Mouse (Mus musculus): ENCODE data around the gene Pole2. TPM values are rescaled to one million over a fixed set of nuclear protein-coding genes. Genes with fewer than 3 reads are reported as not detected.
"Not testable (repeated sequence)": the region's sequence is repeated elsewhere in the genome, so short reads cannot be mapped to it uniquely, and the experiment has no call there.

Pole2 gene
- polyA plus RNA-seq, 1 experiment from 2014 or later: 37.5 TPM

DNA sequence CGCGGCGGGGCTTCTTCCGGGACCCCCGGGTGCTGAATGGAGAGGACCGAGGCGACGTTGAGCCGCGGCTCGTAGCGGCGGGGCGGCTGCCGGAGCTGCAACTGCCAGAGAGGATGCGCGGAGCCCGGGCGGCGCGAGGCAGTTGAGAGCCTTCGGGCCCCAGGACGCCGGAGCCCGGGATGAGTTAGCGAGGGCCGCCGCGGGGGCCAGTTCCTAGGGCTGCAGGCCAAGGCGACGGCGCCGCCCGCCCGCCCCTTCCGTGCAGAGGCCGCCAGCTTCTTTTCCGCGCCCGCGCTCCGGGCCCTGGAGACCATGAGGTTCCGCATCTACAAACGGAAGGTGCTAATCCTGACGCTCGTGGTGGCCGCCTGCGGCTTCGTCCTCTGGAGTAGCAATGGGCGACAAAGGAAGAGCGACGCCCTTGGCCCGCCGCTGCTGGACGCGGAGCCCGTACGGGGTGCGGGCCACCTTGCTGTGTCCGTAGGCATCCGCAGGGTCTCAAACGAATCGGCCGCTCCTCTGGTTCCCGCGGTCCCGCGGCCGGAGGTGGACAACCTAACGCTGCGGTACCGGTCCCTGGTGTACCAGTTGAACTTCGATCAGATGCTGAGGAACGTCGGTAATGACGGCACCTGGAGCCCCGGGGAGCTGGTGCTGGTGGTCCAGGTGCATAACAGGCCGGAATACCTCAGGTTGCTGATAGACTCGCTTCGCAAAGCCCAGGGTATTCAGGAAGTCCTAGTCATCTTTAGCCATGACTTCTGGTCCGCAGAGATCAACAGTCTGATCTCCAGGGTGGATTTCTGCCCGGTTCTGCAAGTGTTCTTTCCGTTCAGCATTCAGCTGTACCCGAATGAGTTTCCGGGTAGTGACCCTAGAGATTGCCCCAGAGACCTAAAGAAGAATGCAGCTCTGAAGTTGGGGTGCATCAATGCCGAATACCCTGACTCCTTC is 43.4 kb downstream of the Pole2 start:
- Histone ChIP-seq H3K36me3 (replicated peaks) (peaks cover 50% of the 10 kb centered on the region), H3K4me1 (peaks cover 38% of the 10 kb centered on the region), H3K9me3 (no peaks in the 10 kb centered on the region), H3K27me3 (ENCODE audit: poor library complexity, severe bottlenecking) (no peaks in the 10 kb centered on the region), H3K4me3 (peak overlapping the region; percentile 89), H3K27ac (peak overlapping the region; percentile 95)
- 3% methylated on average over 82 of the region's 86 CpGs for WGBS
- DNase-seq (ENCODE audit: extremely low spot score, low spot score): peak; percentile 61

DNA sequence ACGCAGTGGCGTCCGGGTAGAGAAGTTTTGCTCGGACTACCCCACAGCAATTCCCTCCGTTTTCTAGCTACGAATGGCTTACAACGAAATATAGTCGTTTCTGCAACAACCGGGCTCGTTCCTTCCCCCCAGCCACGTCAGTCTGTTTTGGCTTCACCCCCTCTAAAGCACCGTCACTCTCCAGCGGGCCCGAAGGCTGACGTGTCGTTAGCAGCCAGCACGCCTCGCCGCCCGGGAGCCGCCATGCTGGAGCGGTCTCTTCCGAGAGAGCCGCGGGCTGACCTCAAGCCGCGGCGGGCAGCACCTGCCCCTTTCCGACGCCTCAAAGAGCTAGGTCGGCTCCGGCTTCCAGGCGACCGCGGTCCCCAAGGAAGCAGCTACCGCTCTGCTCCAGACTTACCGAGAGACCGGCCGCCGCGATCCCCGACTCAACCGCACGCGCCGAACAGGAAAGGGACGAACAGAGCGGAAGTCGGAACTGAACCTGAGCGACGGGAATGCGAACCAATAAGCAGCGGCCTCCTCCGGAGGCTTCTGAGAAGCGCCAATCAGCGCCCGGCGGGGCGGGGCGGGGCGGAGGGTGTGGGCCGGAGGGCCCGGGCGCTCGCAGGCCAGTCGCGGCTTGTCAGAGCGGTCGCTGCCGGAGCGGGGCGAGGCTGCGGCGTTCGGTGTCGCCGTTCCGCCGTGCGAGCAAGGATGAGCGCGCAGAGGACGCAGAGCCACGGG is 44.2 kb downstream of the Pole2 start, which contains the start of the genes Rpl36al and Mgat2:
TSS of gene Rpl36al (minus strand) at position 501 of the 726 bp plus-strand sequence.
TSS of gene Mgat2 (plus strand) at position 575 of the 726 bp plus-strand sequence.
- no peaks in the 10 kb centered on the region for H3K27me3 ChIP-seq (ENCODE audit: poor library complexity, severe bottlenecking)
- H3K4me1 ChIP-seq: peaks cover 38% of the 10 kb centered on the region
- under 1% methylated on average over 84 of the region's 84 CpGs for WGBS
- peak within 1 kb of the TSS; percentile 95 for H3K27ac ChIP-seq
- peak within 1 kb of the TSS; percentile 89 for H3K4me3 ChIP-seq
- peak; percentile 94 for DNase-seq (ENCODE audit: extremely low spot score, low spot score)
- no peaks in the 10 kb centered on the region for H3K9me3 ChIP-seq
- H3K36me3 ChIP-seq (replicated peaks): peaks cover 50% of the 10 kb centered on the region

GRCm38 (mm10) chr12:69181800-69182199 is 46.2 kb downstream of the Pole2 start:
- 91% methylated on average over 4 of the region's 4 CpGs for WGBS
- H3K27me3 ChIP-seq (ENCODE audit: poor library complexity, severe bottlenecking): no peaks in the 10 kb centered on the region
- peaks cover 31% of the 10 kb centered on the region for H3K4me1 ChIP-seq
- H3K4me3 ChIP-seq: no peak overlapping the region
- peaks cover 53% of the 10 kb centered on the region for H3K36me3 ChIP-seq (replicated peaks)
- no peak for DNase-seq (ENCODE audit: extremely low spot score, low spot score)
- no peak overlapping the region for H3K27ac ChIP-seq
- no peaks in the 10 kb centered on the region for H3K9me3 ChIP-seq

GRCm38 (mm10) chr12:69179371-69179770 is 48.6 kb downstream of the Pole2 start:
- WGBS: 78% methylated on average over 12 of the region's 12 CpGs
- no peak for DNase-seq (ENCODE audit: extremely low spot score, low spot score)
- Histone ChIP-seq H3K27me3 (ENCODE audit: poor library complexity, severe bottlenecking) (no peaks in the 10 kb centered on the region), H3K36me3 (replicated peaks) (peaks cover 74% of the 10 kb centered on the region), H3K27ac (no peak overlapping the region), H3K9me3 (no peaks in the 10 kb centered on the region), H3K4me1 (peaks cover 10% of the 10 kb centered on the region), H3K4me3 (no peak overlapping the region)

- H3K36me3 ChIP-seq (replicated peaks): peaks cover 91% of the 10 kb centered on the region
- no peak overlapping the region for H3K27ac ChIP-seq
- no peaks in the 10 kb centered on the region for H3K27me3 ChIP-seq (ENCODE audit: poor library complexity, severe bottlenecking)
- H3K4me3 ChIP-seq: no peak overlapping the region
- H3K4me1 ChIP-seq: peaks cover 2% of the 10 kb centered on the region; the same call in 1 of the 2 replicates
- DNase-seq (ENCODE audit: extremely low spot score, low spot score): no peak
- WGBS: 87% methylated on average over 3 of the region's 3 CpGs
- H3K9me3 ChIP-seq: no peaks in the 10 kb centered on the region
Measured at GRCm38 (mm10) chr12:69177526-69177925, 50.5 kb downstream of the Pole2 start.

DNA sequence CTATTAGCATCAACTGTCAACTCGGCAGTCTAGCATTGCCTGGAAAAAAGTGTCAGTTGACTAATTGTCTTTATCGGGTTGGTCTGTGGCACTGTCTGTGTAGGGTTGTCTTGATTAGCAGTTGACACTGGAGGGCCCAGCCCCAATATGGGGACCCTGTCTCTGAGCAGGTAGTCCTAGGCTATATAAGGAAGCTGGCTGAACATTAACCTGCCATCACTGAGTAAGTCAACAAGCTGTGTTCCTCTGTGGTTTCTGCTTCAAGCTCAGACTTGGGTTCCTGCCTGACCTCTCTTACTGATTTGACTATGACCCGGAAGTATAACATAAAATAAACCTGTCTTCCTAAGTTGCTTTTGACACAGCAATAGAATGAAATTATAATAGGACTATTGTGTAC is 52.0 kb downstream of the Pole2 start:
- WGBS: 94% methylated on average over 3 of the region's 3 CpGs
- DNase-seq (ENCODE audit: extremely low spot score, low spot score): no peak
- no peak overlapping the region for H3K4me3 ChIP-seq
- H3K9me3 ChIP-seq: no peaks in the 10 kb centered on the region
- 0 out of 2 replicates have a peak, but pooled peaks cover 3% of the 10 kb centered on the region for H3K4me1 ChIP-seq
- H3K36me3 ChIP-seq (replicated peaks): peaks cover 83% of the 10 kb centered on the region
- no peak overlapping the region for H3K27ac ChIP-seq
- H3K27me3 ChIP-seq (ENCODE audit: poor library complexity, severe bottlenecking): no peaks in the 10 kb centered on the region

DNA sequence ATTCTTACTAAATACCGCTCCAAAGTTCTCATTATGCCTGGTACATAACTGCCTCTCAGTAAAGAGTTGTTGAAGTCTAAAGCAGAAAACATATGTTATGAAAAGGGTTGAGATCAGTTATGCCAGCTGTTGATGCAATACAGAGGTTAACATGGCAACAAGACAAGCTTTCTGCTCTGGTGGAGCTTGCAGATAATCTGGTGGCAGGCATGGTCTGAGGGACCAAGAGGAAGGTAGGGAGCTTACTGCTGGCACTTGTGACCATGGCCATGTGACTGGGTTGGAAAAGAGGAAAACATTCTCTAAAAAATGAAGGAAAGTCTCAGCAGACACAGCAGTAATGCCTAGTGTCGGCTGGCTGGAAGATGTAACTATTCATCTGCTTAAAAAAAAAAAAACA is 56.7 kb downstream of the Pole2 start:
- H3K36me3 ChIP-seq (replicated peaks): peaks cover 45% of the 10 kb centered on the region
- 99% methylated on average over 2 of the region's 2 CpGs for WGBS
- no peaks in the 10 kb centered on the region for H3K27me3 ChIP-seq (ENCODE audit: poor library complexity, severe bottlenecking)
- H3K4me3 ChIP-seq: no peak overlapping the region
- H3K9me3 ChIP-seq: no peaks in the 10 kb centered on the region
- DNase-seq (ENCODE audit: extremely low spot score, low spot score): no peak
- no peak overlapping the region for H3K27ac ChIP-seq
- H3K4me1 ChIP-seq: peaks cover 26% of the 10 kb centered on the region

GRCm38 (mm10) chr12:69168461-69169106 is 59.4 kb downstream of the Pole2 start, which contains the start of gene Lrr1:
Lrr1 (plus strand) TSS chr12:69168814.
- WGBS: under 1% methylated on average over 40 of the region's 40 CpGs
- peaks cover 18% of the 10 kb centered on the region for H3K36me3 ChIP-seq (replicated peaks)
- H3K27ac ChIP-seq: peak within 1 kb of the TSS; percentile 99
- peaks cover 26% of the 10 kb centered on the region for H3K4me1 ChIP-seq
- no peaks in the 10 kb centered on the region for H3K9me3 ChIP-seq
- DNase-seq (ENCODE audit: extremely low spot score, low spot score): peak; percentile 88
- H3K27me3 ChIP-seq (ENCODE audit: poor library complexity, severe bottlenecking): no peaks in the 10 kb centered on the region
- H3K4me3 ChIP-seq: peak within 1 kb of the TSS; percentile 94

GRCm38 (mm10) chr12:69167656-69168460 is 60.1 kb downstream of the Pole2 start:
- H3K27me3 ChIP-seq (ENCODE audit: poor library complexity, severe bottlenecking): no peaks in the 10 kb centered on the region
- H3K4me3 ChIP-seq: peak overlapping the region; percentile 94
- H3K4me1 ChIP-seq: peaks cover 26% of the 10 kb centered on the region
- 9% methylated on average over 18 of the region's 18 CpGs for WGBS
- H3K9me3 ChIP-seq: no peaks in the 10 kb centered on the region
- no peak for DNase-seq (ENCODE audit: extremely low spot score, low spot score)
- peaks cover 11% of the 10 kb centered on the region for H3K36me3 ChIP-seq (replicated peaks)
- peak overlapping the region; percentile 99 for H3K27ac ChIP-seq

DNA sequence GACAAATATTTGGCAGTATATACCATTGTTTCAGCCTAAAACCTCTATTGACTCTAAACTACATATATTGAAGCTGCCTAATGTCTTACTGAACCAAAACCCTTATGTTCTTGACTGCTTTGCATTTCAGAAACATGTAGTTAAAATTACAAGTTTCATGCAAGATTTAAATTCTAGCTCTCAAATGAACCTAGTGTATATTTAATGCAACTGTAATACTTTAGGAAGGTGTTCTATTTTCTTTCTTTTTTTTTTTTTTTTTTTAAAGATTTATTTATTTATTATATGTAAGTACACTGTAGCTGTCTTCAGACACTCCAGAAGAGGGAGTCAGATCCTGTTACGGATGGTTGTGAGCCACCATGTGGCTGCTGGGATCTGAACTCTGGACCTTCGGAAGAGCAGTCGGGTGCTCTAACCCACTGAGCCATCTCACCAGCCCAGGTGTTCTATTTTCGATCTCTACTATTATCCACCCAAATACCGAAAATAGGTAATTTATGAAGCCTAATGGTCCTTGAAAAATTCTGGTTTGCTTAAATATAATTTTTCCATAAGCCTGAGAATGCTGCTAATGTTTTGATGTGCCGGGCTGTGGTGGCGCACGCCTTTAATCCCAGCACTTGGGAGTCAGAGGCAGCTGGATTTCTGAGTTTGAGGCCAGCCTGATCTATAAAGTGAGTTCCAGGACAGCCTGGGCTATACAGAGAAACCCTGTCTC is 61.0 kb downstream of the Pole2 start:
- peaks cover 26% of the 10 kb centered on the region for H3K4me1 ChIP-seq
- DNase-seq (ENCODE audit: extremely low spot score, low spot score); H3K9me3 ChIP-seq; H3K27me3 ChIP-seq (ENCODE audit: poor library complexity, severe bottlenecking); H3K27ac ChIP-seq; H3K4me3 ChIP-seq; H3K36me3 ChIP-seq (replicated peaks): not testable (repeated sequence)
- WGBS: 70% methylated on average over 8 of the region's 8 CpGs

GRCm38 (mm10) chr12:69164904-69165303 is 63.1 kb downstream of the Pole2 start:
- Histone ChIP-seq H3K4me1 (peaks cover 19% of the 10 kb centered on the region), H3K9me3 (no peaks in the 10 kb centered on the region), H3K4me3 (no peak overlapping the region), H3K27me3 (ENCODE audit: poor library complexity, severe bottlenecking) (no peaks in the 10 kb centered on the region), H3K27ac (no peak overlapping the region), H3K36me3 (replicated peaks) (no peaks in the 10 kb centered on the region)
- WGBS: 66% methylated on average over 3 of the region's 3 CpGs
- no peak for DNase-seq (ENCODE audit: extremely low spot score, low spot score)
